Mouse (Mus musculus) frontal cortex, adult (tissue): Measurements from ENCODE around the gene Il20.

Source experiments
- ATAC-seq: cut with Nextera tagmentation; 2 replicates; pipeline ENCODE4 v1.9.2; 2017; ENCODE audit warnings: mild to moderate bottlenecking, moderate library complexity, mixed read lengths; ENCODE audit not compliant: low TSS enrichment

The Il20 gene

GRCm38 (mm10) chr1:130911401-130912010 is at the start of gene Il20:
Gene Il20, minus strand, starts transcription at chr1:130911451.
- ATAC-seq, result no peak

GRCm38 (mm10) chr1:130946920-130947319 is 35.7 kb upstream of the Il20 start:
- ATAC-seq, result no peak

- ATAC-seq, result no peak
Measured at GRCm38 (mm10) chr1:130941801-130942200, 30.6 kb upstream of the Il20 start.

- no peak for ATAC-seq
Measured at GRCm38 (mm10) chr1:130940065-130940687, 28.9 kb upstream of the Il20 start, which contains the start of gene Il19. Gene Il19, minus strand, starts transcription at chr1:130940115.

GRCm38 (mm10) chr1:130938192-130938591 is 26.9 kb upstream of the Il20 start:
- no peak for ATAC-seq

- no peak for ATAC-seq
Measured at GRCm38 (mm10) chr1:130937170-130937569, 25.9 kb upstream of the Il20 start.

- no peak for ATAC-seq
Measured at GRCm38 (mm10) chr1:130936351-130936750, 25.1 kb upstream of the Il20 start.

- ATAC-seq, result no peak
Measured at GRCm38 (mm10) chr1:130926484-130926883, 15.2 kb upstream of the Il20 start.

- ATAC-seq, result no peak
Measured at GRCm38 (mm10) chr1:130918323-130918980, 7.2 kb upstream of the Il20 start.

GRCm38 (mm10) chr1:130902505-130902904 is 8.7 kb downstream of the Il20 start:
- no peak for ATAC-seq

- ATAC-seq, result peak; percentile 69
Measured at GRCm38 (mm10) chr1:130894468-130894867, 16.8 kb downstream of the Il20 start.

- ATAC-seq, result no peak
Measured at GRCm38 (mm10) chr1:130893329-130894040, 17.8 kb downstream of the Il20 start.

GRCm38 (mm10) chr1:130892446-130892845 is 18.8 kb downstream of the Il20 start:
- ATAC-seq, result no peak

- no peak for ATAC-seq
Measured at GRCm38 (mm10) chr1:130887354-130887753, 23.9 kb downstream of the Il20 start, which contains the start of gene Il24. Gene Il24, minus strand, starts transcription at chr1:130887454.

GRCm38 (mm10) chr1:130883146-130883545 is 28.1 kb downstream of the Il20 start:
- ATAC-seq, result no peak

- no peak for ATAC-seq
Measured at GRCm38 (mm10) chr1:130879927-130880326, 31.3 kb downstream of the Il20 start.

- ATAC-seq, result peak; percentile 59
Measured at GRCm38 (mm10) chr1:130877889-130878614, 33.2 kb downstream of the Il20 start.

GRCm38 (mm10) chr1:130876931-130877509 is 34.2 kb downstream of the Il20 start:
- peak; percentile 69 for ATAC-seq

GRCm38 (mm10) chr1:130875910-130876309 is 35.3 kb downstream of the Il20 start:
- no peak for ATAC-seq

GRCm38 (mm10) chr1:130875139-130875538 is 36.1 kb downstream of the Il20 start:
- ATAC-seq, result peak; percentile 87

GRCm38 (mm10) chr1:130872912-130873311 is 38.3 kb downstream of the Il20 start:
- no peak for ATAC-seq
